Mouse (Mus musculus): ENCODE data around the gene Tprn. TPM values are rescaled to one million over a fixed set of nuclear protein-coding genes. Genes with fewer than 3 reads are reported as not detected.
A peak's percentile ranks its signal among the peaks of the same experiment; 100 is the strongest.

Tprn gene
- polyA plus RNA-seq, 1 experiment from 2014 or later: 9.7 TPM

DNA sequence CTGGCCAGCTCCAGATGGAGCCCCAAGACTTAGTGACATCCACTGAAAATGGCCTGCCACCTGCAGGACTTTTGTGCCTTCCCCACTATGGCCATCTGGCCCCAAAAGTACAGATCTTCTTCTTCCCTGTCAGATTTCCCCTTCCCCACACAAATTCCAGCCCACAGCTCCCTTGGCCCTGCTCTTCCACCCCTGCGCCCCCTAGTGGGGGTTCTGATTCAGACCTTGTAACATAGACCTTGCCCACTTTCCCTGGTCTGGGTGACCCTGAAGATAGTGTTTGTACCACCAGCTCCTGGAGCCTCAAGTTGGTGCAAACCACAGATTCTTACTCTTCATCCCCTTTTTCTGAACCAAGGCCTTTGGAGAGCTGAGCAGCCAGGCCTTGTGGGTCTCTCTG lies 30.4 kb downstream of the Tprn start:
- Histone ChIP-seq H3K4me3 (no peak overlapping the region), H3K4me1 (peaks cover 27% of the 10 kb centered on the region), H3K36me3 (no peaks in the 10 kb centered on the region), H3K27ac (no peak overlapping the region), H3K9me3 (replicated peaks) (no peaks in the 10 kb centered on the region), H3K27me3 (ENCODE audit: low read depth, poor library complexity, severe bottlenecking) (peaks cover 100% of the 10 kb centered on the region)
- WGBS: 0% methylated on average over 1 of the region's 1 CpGs
- peak; percentile 90 for DNase-seq (ENCODE audit: low spot score)

DNA sequence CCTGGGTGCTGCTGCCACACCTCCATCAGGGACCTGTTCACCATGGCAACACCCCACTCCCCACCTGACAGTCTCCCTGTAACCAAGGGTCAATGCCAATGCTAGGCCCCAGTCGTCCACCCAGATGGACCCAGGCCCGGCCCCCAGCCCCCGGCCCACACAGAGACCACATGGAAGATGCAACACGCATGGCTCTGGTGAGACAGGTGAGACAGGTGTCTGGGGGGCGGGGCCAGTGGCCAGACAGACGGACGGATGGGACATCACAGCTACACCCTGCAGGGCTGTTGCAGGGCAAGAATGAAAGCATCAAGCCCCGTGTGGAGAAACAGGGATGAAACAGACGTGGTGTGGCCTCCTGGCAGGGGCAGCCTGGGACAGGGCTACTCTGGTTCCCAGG lies 31.3 kb downstream of the Tprn start:
- no peak overlapping the region for H3K4me3 ChIP-seq
- WGBS: 75% methylated on average over 9 of the region's 9 CpGs
- no peaks in the 10 kb centered on the region for H3K36me3 ChIP-seq
- H3K27me3 ChIP-seq (ENCODE audit: low read depth, poor library complexity, severe bottlenecking): peaks cover 99% of the 10 kb centered on the region
- peaks cover 27% of the 10 kb centered on the region for H3K4me1 ChIP-seq
- H3K9me3 ChIP-seq (replicated peaks): no peaks in the 10 kb centered on the region
- no peak overlapping the region for H3K27ac ChIP-seq
- DNase-seq (ENCODE audit: low spot score): no peak

DNA sequence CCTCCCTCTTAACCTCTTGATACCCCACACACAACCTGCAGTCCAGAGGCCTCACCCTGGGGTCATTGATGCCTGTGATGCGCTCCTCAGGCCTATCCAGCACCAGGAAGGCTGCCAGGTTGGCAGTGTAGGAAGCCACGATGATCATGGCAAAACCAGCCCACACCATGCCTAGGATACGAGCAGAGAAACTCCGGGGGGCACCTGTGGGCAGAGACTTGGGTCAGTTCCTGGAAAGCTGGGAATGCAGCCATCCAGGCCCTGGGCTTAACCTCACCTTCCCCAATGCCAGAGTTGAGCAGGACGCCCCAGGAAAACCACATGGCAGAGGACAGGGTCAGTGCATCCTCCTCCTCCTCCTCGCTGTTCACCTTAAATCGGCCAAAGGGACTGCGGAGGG lies 34.7 kb downstream of the Tprn start:
- Histone ChIP-seq H3K27ac (no peak overlapping the region), H3K4me3 (no peak overlapping the region), H3K9me3 (replicated peaks) (no peaks in the 10 kb centered on the region), H3K4me1 (peaks cover 4% of the 10 kb centered on the region), H3K27me3 (ENCODE audit: low read depth, poor library complexity, severe bottlenecking) (peaks cover 72% of the 10 kb centered on the region), H3K36me3 (no peaks in the 10 kb centered on the region)
- no peak for DNase-seq (ENCODE audit: low spot score)
- 81% methylated on average over 8 of the region's 8 CpGs for WGBS

DNA sequence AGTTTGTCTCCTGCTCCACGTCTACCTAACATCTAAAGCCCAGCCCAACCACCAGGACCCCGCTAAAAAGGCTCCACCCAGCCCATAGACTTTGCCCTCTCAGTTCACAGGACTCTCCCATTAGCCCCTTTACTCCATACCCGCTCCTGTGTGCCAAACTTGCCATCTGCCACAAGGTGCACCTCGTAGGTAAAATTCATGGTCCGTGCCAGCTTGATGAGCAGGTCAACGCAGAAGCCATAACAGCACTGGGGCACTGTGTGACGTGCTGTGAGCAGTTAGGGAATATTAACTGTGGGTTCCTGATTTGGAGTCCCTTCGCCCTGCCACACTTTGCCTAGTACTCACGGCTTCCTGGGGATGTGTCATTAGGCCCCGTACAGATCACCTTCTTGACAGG lies 35.6 kb downstream of the Tprn start:
- 82% methylated on average over 10 of the region's 10 CpGs for WGBS
- no peaks in the 10 kb centered on the region for H3K4me1 ChIP-seq
- H3K9me3 ChIP-seq (replicated peaks): no peaks in the 10 kb centered on the region
- peaks cover 67% of the 10 kb centered on the region for H3K27me3 ChIP-seq (ENCODE audit: low read depth, poor library complexity, severe bottlenecking)
- DNase-seq (ENCODE audit: low spot score): no peak
- H3K27ac ChIP-seq: no peak overlapping the region
- no peak overlapping the region for H3K4me3 ChIP-seq
- no peaks in the 10 kb centered on the region for H3K36me3 ChIP-seq

DNA sequence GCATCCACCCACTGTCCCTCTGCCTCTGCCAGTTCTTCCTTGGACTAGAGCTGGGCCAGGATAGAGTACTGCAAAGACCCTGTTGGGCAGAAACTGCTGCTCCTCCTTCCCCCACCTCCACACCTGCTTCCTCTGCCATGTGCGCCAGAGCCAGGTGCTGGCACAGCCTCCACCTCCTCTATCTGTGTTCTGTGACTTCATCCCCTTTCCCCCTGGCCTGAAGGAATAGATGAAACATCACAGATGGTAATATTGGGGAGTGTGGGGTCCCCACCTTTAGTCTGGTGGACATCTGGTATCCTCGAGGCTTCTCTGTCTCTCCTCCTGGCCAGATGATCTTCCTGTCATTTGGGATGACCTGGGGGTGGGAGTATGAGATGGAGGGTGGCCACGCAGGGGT lies 41.0 kb downstream of the Tprn start:
- 74% methylated on average over 3 of the region's 3 CpGs for WGBS
- peaks cover 12% of the 10 kb centered on the region for H3K4me1 ChIP-seq
- no peak for DNase-seq (ENCODE audit: low spot score)
- no peak overlapping the region for H3K4me3 ChIP-seq
- H3K36me3 ChIP-seq: no peaks in the 10 kb centered on the region
- H3K27me3 ChIP-seq (ENCODE audit: low read depth, poor library complexity, severe bottlenecking): peaks cover 67% of the 10 kb centered on the region
- H3K27ac ChIP-seq: no peak overlapping the region
- H3K9me3 ChIP-seq (replicated peaks): no peaks in the 10 kb centered on the region

DNA sequence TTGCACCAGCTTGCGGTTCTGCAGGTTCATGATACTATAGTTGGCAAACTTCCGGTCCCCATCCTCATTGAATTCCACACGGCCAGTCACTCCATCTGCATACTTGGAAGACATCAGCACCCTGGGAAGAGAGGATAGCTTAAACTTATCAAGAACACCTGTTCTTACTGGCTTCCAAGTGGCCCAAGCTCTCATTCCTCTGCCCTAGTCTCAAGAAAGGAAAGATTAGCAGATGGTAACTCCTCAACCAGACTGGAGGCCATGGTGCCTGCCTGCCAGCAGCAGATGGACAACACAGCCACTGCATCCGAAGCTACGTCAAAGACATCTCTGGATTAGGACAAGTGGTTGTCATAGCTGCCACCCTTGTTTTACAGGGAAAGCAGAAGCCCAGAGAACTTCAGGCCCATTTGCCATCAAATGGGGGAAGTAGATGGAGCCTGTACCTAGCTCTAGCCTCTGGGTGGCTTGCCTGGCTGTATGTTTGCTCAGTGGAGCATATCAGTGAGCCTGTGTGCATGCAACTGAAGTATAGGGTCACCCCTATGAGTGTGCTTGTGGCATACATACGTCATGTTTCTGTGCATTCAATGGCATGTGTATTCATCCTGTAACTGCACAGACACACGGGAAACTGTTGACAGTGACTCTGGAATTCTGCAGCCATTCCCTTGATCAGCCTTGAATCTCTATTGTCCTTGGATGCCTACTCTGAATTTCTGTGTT lies 41.7 kb downstream of the Tprn start:
- H3K27me3 ChIP-seq (ENCODE audit: low read depth, poor library complexity, severe bottlenecking): peaks cover 72% of the 10 kb centered on the region
- no peak for DNase-seq (ENCODE audit: low spot score)
- no peaks in the 10 kb centered on the region for H3K36me3 ChIP-seq
- H3K4me3 ChIP-seq: peak overlapping the region; percentile 51
- WGBS: 72% methylated on average over 7 of the region's 7 CpGs
- no peaks in the 10 kb centered on the region for H3K9me3 ChIP-seq (replicated peaks)
- no peak overlapping the region for H3K27ac ChIP-seq
- H3K4me1 ChIP-seq: peaks cover 12% of the 10 kb centered on the region

DNA sequence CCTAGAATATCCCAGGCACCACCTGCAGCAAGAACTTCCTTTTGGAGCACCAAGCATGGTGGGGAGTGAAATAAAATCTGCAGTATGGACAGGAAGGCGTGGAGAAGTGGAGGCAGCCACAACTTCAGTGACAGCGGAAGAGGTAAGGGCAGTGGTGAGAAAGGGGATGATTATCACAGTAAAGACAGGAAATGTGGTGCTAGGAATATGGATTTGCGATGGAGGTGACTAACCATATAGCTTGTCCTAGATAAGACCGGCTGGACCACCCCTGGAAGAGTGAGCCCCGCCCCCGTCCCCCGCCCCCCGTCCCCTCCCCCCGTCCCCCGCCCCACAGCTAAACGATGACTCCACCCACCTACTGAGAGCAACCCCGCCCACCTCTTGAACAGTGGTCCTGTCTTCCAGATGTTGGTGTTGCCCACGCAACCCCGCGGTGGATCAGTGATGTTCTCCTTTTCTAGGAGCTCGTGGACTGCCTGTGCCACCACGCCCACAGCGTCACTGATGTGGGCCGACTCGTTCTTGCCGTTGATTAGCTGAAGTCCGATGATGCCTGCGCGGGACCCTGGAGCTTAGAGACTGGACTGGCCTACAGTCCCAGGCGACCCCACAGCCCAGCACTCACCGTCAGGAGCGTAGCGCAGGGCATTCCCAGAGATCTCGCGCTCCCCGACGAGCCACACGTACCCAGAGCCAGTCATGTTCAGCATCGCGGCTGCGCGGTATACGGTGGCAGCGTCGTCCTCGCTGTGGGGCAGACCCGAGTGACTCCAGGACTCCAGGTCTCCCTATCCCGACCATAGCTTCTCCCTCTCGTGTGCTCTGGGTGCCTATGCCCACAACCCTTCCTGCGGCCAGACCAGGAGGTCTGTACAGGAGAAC lies 42.5 kb downstream of the Tprn start:
- Histone ChIP-seq H3K36me3 (no peaks in the 10 kb centered on the region), H3K4me1 (peaks cover 12% of the 10 kb centered on the region), H3K4me3 (peak overlapping the region; percentile 51), H3K27ac (no peak overlapping the region), H3K27me3 (ENCODE audit: low read depth, poor library complexity, severe bottlenecking) (peaks cover 80% of the 10 kb centered on the region), H3K9me3 (replicated peaks) (no peaks in the 10 kb centered on the region)
- WGBS: 2% methylated on average over 44 of the region's 45 CpGs
- DNase-seq (ENCODE audit: low spot score): peak; percentile 66

DNA sequence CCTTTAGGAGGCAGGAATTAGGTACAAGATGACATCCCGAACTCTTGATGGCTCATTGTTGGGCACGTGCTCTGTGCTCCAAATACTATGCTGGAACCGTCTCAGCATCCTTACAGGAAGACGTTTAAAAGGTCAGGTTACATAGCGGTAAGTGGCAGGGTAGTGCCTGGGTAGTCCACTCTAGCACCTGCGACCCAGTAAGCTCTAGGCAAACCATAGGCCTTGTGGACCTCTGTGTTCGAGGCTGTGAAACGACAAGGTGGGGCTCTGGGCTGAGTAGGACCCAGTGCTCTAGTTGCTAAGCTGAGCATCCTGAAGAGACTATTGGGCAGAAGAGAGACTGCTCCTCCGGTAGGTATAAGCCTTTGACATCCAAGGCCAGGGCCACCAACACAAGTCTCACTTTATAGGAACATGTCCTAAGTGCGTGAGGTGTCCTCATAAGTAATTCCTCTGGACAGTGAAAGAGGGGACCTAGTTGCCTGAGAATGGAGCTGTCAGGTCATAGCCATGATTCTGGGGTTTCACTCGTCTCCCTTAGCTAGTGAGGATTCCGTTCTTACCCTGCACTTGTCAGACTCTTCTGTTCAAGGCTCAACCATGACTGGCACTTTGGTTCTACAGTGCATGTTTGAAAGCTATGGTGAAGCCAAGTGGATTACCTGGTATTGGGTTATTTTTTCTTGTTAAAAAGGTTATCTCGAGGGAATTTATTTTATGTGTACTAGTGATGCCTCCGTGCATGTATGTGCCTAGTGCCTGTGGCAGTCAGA lies 43.4 kb downstream of the Tprn start:
- 52% methylated on average over 14 of the region's 14 CpGs for WGBS
- H3K36me3 ChIP-seq: no peaks in the 10 kb centered on the region
- peaks cover 12% of the 10 kb centered on the region for H3K4me1 ChIP-seq
- peaks cover 89% of the 10 kb centered on the region for H3K27me3 ChIP-seq (ENCODE audit: low read depth, poor library complexity, severe bottlenecking)
- H3K9me3 ChIP-seq (replicated peaks): no peaks in the 10 kb centered on the region
- DNase-seq (ENCODE audit: low spot score): no peak
- no peak overlapping the region for H3K27ac ChIP-seq
- H3K4me3 ChIP-seq: peak overlapping the region; percentile 51

DNA sequence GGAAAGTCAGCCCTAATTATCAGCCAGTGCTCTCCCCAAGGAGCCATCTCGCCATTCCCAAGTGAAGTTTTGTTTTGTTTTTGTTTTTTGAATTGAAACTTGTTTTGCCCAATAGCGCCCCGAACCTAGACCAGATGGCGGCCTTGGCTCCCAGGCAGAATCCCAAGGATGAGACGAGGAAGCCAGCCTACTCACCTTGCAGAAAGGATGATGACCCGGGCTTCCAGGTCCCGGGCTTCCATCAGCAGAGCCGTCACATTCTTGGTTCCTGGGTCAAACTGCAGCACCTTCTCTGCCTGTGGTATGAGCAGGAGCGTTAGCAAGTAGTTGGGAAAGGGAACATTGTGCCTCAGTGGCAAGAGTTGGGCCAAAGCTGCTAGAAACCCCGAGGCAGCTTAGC lies 47.8 kb downstream of the Tprn start:
- no peak overlapping the region for H3K27ac ChIP-seq
- no peak for DNase-seq (ENCODE audit: low spot score)
- H3K27me3 ChIP-seq (ENCODE audit: low read depth, poor library complexity, severe bottlenecking): peaks cover 99% of the 10 kb centered on the region
- 50% methylated on average over 10 of the region's 10 CpGs for WGBS
- H3K4me1 ChIP-seq: peaks cover 3% of the 10 kb centered on the region
- no peak overlapping the region for H3K4me3 ChIP-seq
- no peaks in the 10 kb centered on the region for H3K36me3 ChIP-seq
- H3K9me3 ChIP-seq (replicated peaks): no peaks in the 10 kb centered on the region

DNA sequence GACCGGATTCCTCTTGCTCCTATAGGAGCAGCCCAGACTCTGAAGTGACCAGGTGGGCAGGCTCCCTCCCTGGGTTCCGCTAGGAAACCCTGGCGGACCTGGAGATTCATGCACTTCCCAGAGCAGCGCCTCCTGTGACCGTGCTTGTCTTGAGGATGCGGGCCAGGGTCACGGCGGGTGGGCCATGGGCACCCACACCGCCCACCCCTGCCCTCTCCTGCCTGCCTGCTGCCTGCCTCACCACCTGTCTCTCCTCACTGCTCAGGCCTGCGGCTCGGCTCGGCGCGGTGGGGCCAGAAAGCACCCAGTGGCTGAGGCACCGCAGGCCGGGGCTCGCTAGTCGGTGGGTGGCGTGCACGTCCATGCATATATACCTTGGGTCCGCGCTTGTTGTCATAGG lies 48.6 kb downstream of the Tprn start:
- Histone ChIP-seq H3K36me3 (no peaks in the 10 kb centered on the region), H3K4me3 (no peak overlapping the region), H3K27me3 (ENCODE audit: low read depth, poor library complexity, severe bottlenecking) (peaks cover 99% of the 10 kb centered on the region), H3K4me1 (no peaks in the 10 kb centered on the region), H3K27ac (no peak overlapping the region), H3K9me3 (replicated peaks) (no peaks in the 10 kb centered on the region)
- DNase-seq (ENCODE audit: low spot score): no peak
- 1% methylated on average over 22 of the region's 22 CpGs for WGBS

DNA sequence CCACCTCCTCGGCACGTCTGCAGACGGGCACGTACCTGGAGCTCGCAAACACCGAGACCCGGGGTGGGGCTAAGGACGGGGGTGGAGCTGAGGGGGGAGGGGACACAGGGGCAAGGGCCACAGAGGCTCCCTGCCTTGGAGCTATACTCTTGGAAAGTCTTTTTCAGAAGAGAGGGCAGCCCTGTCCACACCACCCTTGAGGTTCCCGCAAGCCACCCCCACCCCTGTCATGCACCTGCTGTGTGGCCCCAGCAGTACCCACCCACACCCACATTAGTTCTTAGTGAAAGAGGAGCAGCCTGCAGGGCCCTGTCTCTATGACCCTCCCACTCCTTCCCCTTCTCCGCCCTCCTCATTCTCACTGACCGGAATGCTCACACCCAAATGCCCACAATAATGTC lies 49.1 kb downstream of the Tprn start:
- Histone ChIP-seq H3K4me3 (no peak overlapping the region), H3K27ac (no peak overlapping the region), H3K36me3 (no peaks in the 10 kb centered on the region), H3K27me3 (ENCODE audit: low read depth, poor library complexity, severe bottlenecking) (peaks cover 99% of the 10 kb centered on the region), H3K9me3 (replicated peaks) (no peaks in the 10 kb centered on the region), H3K4me1 (no peaks in the 10 kb centered on the region)
- 7% methylated on average over 11 of the region's 11 CpGs for WGBS
- no peak for DNase-seq (ENCODE audit: low spot score)

DNA sequence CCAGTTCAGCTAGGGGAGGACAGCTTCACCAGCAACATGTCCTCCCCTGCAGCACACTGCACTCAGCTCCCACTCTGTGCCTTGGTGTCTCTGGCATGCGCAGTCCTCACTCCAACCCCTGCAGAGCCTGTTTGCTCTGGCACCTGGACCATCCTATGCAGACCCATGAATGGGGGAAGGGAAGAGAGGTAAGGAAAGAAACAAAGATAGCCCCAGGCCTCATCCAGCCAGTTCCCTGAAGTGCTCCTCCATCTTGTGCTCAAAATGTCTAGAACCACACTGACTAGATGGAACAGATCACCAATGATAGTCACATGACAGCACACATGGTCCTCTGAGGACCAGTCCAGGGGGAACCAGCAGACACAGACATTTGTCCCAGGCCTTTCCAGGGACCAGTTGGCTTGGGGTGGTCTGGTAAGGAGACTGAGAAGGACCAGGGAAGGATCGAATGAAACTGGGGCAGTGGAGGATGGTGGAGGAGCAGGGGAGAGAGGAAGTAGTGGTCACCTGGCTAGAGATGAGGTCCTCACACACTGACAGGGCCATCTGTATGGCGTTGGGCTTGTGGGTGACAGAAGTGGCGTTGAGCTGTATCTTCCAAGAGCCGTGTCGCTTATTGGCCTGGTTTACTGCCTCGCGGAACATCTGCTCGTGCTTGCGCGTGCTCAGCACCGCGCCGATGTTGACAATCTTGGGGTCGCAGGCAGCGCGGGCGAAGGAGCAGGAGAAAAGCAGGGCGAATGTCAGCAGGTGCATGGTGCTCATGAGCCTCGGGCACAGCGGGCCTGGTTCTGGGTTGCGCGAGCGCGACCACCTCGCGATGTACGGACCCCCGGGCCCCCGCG lies 55.9 kb downstream of the Tprn start:
- Histone ChIP-seq H3K27me3 (ENCODE audit: low read depth, poor library complexity, severe bottlenecking) (peaks cover 78% of the 10 kb centered on the region), H3K4me1 (peaks cover 8% of the 10 kb centered on the region; the same call in 1 of the 2 replicates), H3K4me3 (peak overlapping the region; percentile 34), H3K27ac (no peak overlapping the region), H3K9me3 (replicated peaks) (no peaks in the 10 kb centered on the region), H3K36me3 (no peaks in the 10 kb centered on the region)
- 8% methylated on average over 31 of the region's 31 CpGs for WGBS
- no peak for DNase-seq (ENCODE audit: low spot score)

Data from limb, embryonic 10.5 days (tissue).